Mouse (Mus musculus) forebrain, embryonic 14.5 days (tissue): ENCODE measurements around the gene Hmmr. TPM values are rescaled to one million over a fixed set of nuclear protein-coding genes. Genes with fewer than 3 reads are reported as not detected.

Source experiments
- ATAC-seq: fragments of 200-750 bp; cut with Nextera tagmentation; 2 replicates; pipeline ENCODE4 v1.8.0; 2017; ENCODE audit warnings: mild to moderate bottlenecking, moderate library complexity
- DNase-seq: peaks from one replicate; pipeline ENCODE4 v3.0.0-alpha.2; 2015; ENCODE audit warnings: low spot score
- H3K27ac ChIP-seq: fragments of 300-500 bp; sonication (generic); 2 replicates; pipeline ENCODE4 v1.5.1; 2014; ENCODE audit warnings: low read depth, mild to moderate bottlenecking, control low read depth, low read length, moderate library complexity
- H3K27me3 ChIP-seq: fragments of 300-500 bp; sonication (generic); replicated peaks from 2 replicates; pipeline ENCODE4 v1.6.1; 2014; ENCODE audit warnings: low read length, control low read depth, mixed read lengths; ENCODE audit not compliant: control insufficient read depth, insufficient read depth
- H3K36me3 ChIP-seq: fragments of 300-500 bp; sonication (generic); 2 replicates; pipeline ENCODE4 v1.6.1; 2014; ENCODE audit warnings: low read length, control low read depth; ENCODE audit not compliant: control insufficient read depth, insufficient read depth
- H3K4me1 ChIP-seq: fragments of 300-500 bp; sonication (generic); 2 replicates; pipeline ENCODE4 v1.6.1; 2014; ENCODE audit warnings: antibody characterized with exemption, low read length, control low read depth; ENCODE audit not compliant: control insufficient read depth, insufficient read depth
- H3K4me2 ChIP-seq: fragments of 300-500 bp; sonication (generic); 2 replicates; pipeline ENCODE4 v1.6.1; 2014; ENCODE audit warnings: mild to moderate bottlenecking, control low read depth, low read length
- H3K4me3 ChIP-seq: fragments of 300-500 bp; sonication (generic); 2 replicates; pipeline ENCODE4 v1.5.1; 2014; ENCODE audit warnings: low read depth, low read length, control low read depth
- H3K9ac ChIP-seq: fragments of 300-500 bp; sonication (generic); 2 replicates; pipeline ENCODE4 v1.6.1; 2014; ENCODE audit warnings: mild to moderate bottlenecking, low read length, control low read depth, moderate library complexity
- H3K9me3 ChIP-seq: fragments of 300-500 bp; sonication (generic); replicated peaks from 2 replicates; pipeline ENCODE4 v1.6.1; 2016; ENCODE audit warnings: low read length, control low read depth, mixed read lengths; ENCODE audit not compliant: control insufficient read depth
- WGBS: fragments of 180-500 bp; shearing (Covaris S2); extraction: QIAGEN DNeasy Blood & Tissue Kit; methylation state at CpG from one replicate; pipeline ENCODE4 v1.1.7; 2014; 5-methylcytosine and 5-hydroxymethylcytosine counted together
- polyA plus RNA-seq: library from polyadenylated mRNA; unstranded; fragments of >200 nt; fragmentation: Nextera tagmentation; extraction: Ambion mirVana; gene quantifications from 2 replicates; pipeline ENCODE4 v1.2.1, GENCODE M21; 2014

The Hmmr gene
- polyA plus RNA-seq, 1 experiment from 2014 or later = 21.1 TPM

- H3K27ac ChIP-seq = no peak overlapping the region
- 2% methylated on average over 19 of the region's 19 CpGs for WGBS
- no peak for DNase-seq
Observed at GRCm38 (mm10) chr11:40754664-40755107, 21.5 kb upstream of the Hmmr start.

GRCm38 (mm10) chr11:40753836-40754235 lies 20.6 kb upstream of the Hmmr start:
- H3K27me3 ChIP-seq = no peaks in the 10 kb centered on the region

More at GRCm38 (mm10) chr11:40754664-40755107, 21.5 kb upstream of the Hmmr start:
- H3K4me2 ChIP-seq = peak overlapping the region; percentile 73
- peaks cover 3% of the 10 kb centered on the region for H3K36me3 ChIP-seq
- peak overlapping the region; percentile 84 for H3K9ac ChIP-seq
- no peaks in the 10 kb centered on the region for H3K9me3 ChIP-seq
- H3K4me1 ChIP-seq = peaks cover 4% of the 10 kb centered on the region; the same call in 1 of the 2 replicates
- ATAC-seq = peak; percentile 24
- no peaks in the 10 kb centered on the region for H3K27me3 ChIP-seq
- H3K4me3 ChIP-seq = peak overlapping the region; percentile 76

GRCm38 (mm10) chr11:40747716-40748115 lies 14.5 kb upstream of the Hmmr start:
- Histone ChIP-seq H3K4me2 (no peak overlapping the region), H3K4me1 (no peaks in the 10 kb centered on the region), H3K4me3 (no peak overlapping the region), H3K27me3 (no peaks in the 10 kb centered on the region), H3K9ac (no peak overlapping the region), H3K27ac (no peak overlapping the region), H3K9me3 (no peaks in the 10 kb centered on the region), H3K36me3 (peaks cover 7% of the 10 kb centered on the region)
- DNase-seq (no peak), ATAC-seq (no peak)
- 75% methylated on average over 2 of the region's 2 CpGs for WGBS

More at GRCm38 (mm10) chr11:40753836-40754235, 20.6 kb upstream of the Hmmr start:
- no peak overlapping the region for H3K4me3 ChIP-seq
- DNase-seq (no peak), ATAC-seq (no peak)
- peaks cover 4% of the 10 kb centered on the region; the same call in 1 of the 2 replicates for H3K4me1 ChIP-seq
- H3K4me2 ChIP-seq = peak overlapping the region; percentile 73; the same call in 1 of the 2 replicates
- H3K9me3 ChIP-seq = no peaks in the 10 kb centered on the region
- no peak overlapping the region for H3K9ac ChIP-seq
- H3K36me3 ChIP-seq = peaks cover 4% of the 10 kb centered on the region
- no peak overlapping the region for H3K27ac ChIP-seq
- 82% methylated on average over 6 of the region's 6 CpGs for whole genome bisulfite sequencing

GRCm38 (mm10) chr11:40746361-40746760 lies 13.1 kb upstream of the Hmmr start:
- 92% methylated on average over 12 of the region's 12 CpGs for WGBS

GRCm38 (mm10) chr11:40744348-40744747 lies 11.1 kb upstream of the Hmmr start:
- no peak overlapping the region for H3K4me2 ChIP-seq
- DNase-seq = no peak
- no peaks in the 10 kb centered on the region for H3K4me1 ChIP-seq
- H3K27me3 ChIP-seq = no peaks in the 10 kb centered on the region
- no peak overlapping the region for H3K9ac ChIP-seq
- no peaks in the 10 kb centered on the region for H3K9me3 ChIP-seq
- H3K4me3 ChIP-seq = no peak overlapping the region
- no peak overlapping the region for H3K27ac ChIP-seq
- H3K36me3 ChIP-seq = peaks cover 24% of the 10 kb centered on the region
- no peak for ATAC-seq
- 86% methylated on average over 3 of the region's 3 CpGs for WGBS

More at GRCm38 (mm10) chr11:40746361-40746760, 13.1 kb upstream of the Hmmr start:
- DNase-seq (no peak), ATAC-seq (no peak)
- Histone ChIP-seq H3K36me3 (peaks cover 14% of the 10 kb centered on the region), H3K4me3 (no peak overlapping the region), H3K9me3 (no peaks in the 10 kb centered on the region), H3K9ac (no peak overlapping the region), H3K27me3 (no peaks in the 10 kb centered on the region), H3K27ac (no peak overlapping the region), H3K4me1 (no peaks in the 10 kb centered on the region), H3K4me2 (no peak overlapping the region)

GRCm38 (mm10) chr11:40741605-40742262 lies 8.5 kb upstream of the Hmmr start:
- Histone ChIP-seq H3K27ac (no peak overlapping the region), H3K27me3 (no peaks in the 10 kb centered on the region), H3K9ac (no peak overlapping the region), H3K4me2 (no peak overlapping the region), H3K4me1 (no peaks in the 10 kb centered on the region), H3K9me3 (no peaks in the 10 kb centered on the region), H3K4me3 (no peak overlapping the region), H3K36me3 (peaks cover 47% of the 10 kb centered on the region)
- no peak for DNase-seq
- no peak for ATAC-seq
- WGBS = 90% methylated on average over 12 of the region's 12 CpGs

GRCm38 (mm10) chr11:40737369-40737768 lies 4.1 kb upstream of the Hmmr start:
- H3K9ac ChIP-seq = no peak overlapping the region
- H3K36me3 ChIP-seq = peaks cover 48% of the 10 kb centered on the region
- H3K4me3 ChIP-seq = no peak overlapping the region
- 81% methylated on average over 3 of the region's 3 CpGs for WGBS
- ATAC-seq (no peak), DNase-seq (no peak)
- H3K4me1 ChIP-seq = peaks cover 9% of the 10 kb centered on the region
- no peaks in the 10 kb centered on the region for H3K27me3 ChIP-seq
- H3K4me2 ChIP-seq = no peak overlapping the region
- no peaks in the 10 kb centered on the region for H3K9me3 ChIP-seq
- no peak overlapping the region for H3K27ac ChIP-seq

GRCm38 (mm10) chr11:40734251-40734752 lies 1.1 kb upstream of the Hmmr start:
- peak overlapping the region; percentile 78; the same call in 1 of the 2 replicates for H3K27ac ChIP-seq
- WGBS = 6% methylated on average over 11 of the region's 11 CpGs
- H3K27me3 ChIP-seq = no peaks in the 10 kb centered on the region

GRCm38 (mm10) chr11:40732997-40733338 lies 254 bp downstream of the Hmmr start:
- H3K27me3 ChIP-seq = no peaks in the 10 kb centered on the region
- H3K4me1 ChIP-seq = peaks cover 15% of the 10 kb centered on the region
- under 1% methylated on average over 14 of the region's 14 CpGs for WGBS
- no peak overlapping the region for H3K27ac ChIP-seq
- H3K9me3 ChIP-seq = no peaks in the 10 kb centered on the region
- H3K4me2 ChIP-seq = peak overlapping the region; percentile 50
- DNase-seq = no peak
- H3K9ac ChIP-seq = peak overlapping the region; percentile 25; the same call in 1 of the 2 replicates
- H3K4me3 ChIP-seq = peak overlapping the region; percentile 85
- H3K36me3 ChIP-seq = peaks cover 26% of the 10 kb centered on the region
- no peak for ATAC-seq

More at GRCm38 (mm10) chr11:40734251-40734752, 1.1 kb upstream of the Hmmr start:
- Histone ChIP-seq H3K9ac (peak overlapping the region; percentile 82), H3K36me3 (peaks cover 28% of the 10 kb centered on the region), H3K9me3 (no peaks in the 10 kb centered on the region), H3K4me3 (peak overlapping the region; percentile 85), H3K4me2 (peak overlapping the region; percentile 76), H3K4me1 (peaks cover 15% of the 10 kb centered on the region)
- DNase-seq (no peak), ATAC-seq (no peak)
